ENCODE assay signal across 30 mouse cellular contexts in the genomic region with DNA sequence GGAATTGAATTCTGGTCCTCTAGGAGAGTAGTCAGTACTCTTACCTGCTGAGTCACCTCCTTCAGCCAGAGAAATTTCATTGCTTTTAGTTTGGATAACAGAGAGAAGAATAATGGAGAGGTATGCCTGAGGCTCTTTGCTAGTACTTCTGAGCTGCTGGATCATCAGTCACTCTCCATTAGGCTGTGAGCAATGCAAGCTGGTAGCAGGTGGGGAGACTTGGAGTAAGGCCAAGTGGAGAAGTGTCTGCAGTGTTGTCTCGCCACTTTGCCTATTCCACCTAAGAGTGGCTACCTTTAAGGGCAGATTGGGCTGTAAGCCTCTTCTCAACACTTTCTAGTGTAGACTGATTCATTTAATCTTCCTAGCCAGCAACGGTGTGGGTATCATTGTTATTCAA.
A peak's percentile ranks its signal among the peaks of the same experiment; 100 is the strongest.
DNase-seq lines count a peak whose midpoint lies in the region; ATAC-seq and TF ChIP-seq lines count a peak whose summit lies in the region.
"Had no signal": no experiment of that assay in that cellular context is flagged by ENCODE, and none has a peak within 500 bp of the region (broad histone marks: within the 10 kb centered on the region; RNA-seq: fewer than 3 reads in every experiment).

No protein-coding gene starts in this region.

- no peaks in the 10 kb centered on the region for H3K4me1 ChIP-seq in midbrain, postnatal 0 days (ENCODE audit: insufficient read depth, low read length)
- peaks cover 16% of the 10 kb centered on the region for H3K4me1 ChIP-seq in midbrain, embryonic 11.5 days (ENCODE audit: control insufficient read depth, insufficient read depth, low read length)
- no peaks in the 10 kb centered on the region for H3K4me1 ChIP-seq in liver, embryonic 11.5 days (replicated peaks; ENCODE audit: control insufficient read depth, insufficient read depth, low read length)
- H3K4me1 ChIP-seq: liver, embryonic 12.5 days; stomach, embryonic 15.5 days had no signal

- no peak overlapping the region for H3K27ac ChIP-seq in midbrain, postnatal 0 days (ENCODE audit: low read depth, low read length)
- H3K27ac ChIP-seq in midbrain, embryonic 11.5 days (ENCODE audit: low read depth, low read length): no peak overlapping the region
- no peak overlapping the region for H3K27ac ChIP-seq in liver, embryonic 11.5 days (ENCODE audit: low read depth, low read length)
- H3K27ac ChIP-seq: embryonic facial prominence, embryonic 15.5 days; hindbrain, embryonic 15.5 days; layer of hippocampus, adult 2 months; limb, embryonic 12.5 days; liver, embryonic 12.5 days; midbrain, embryonic 12.5 days; neural tube, embryonic 12.5 days; stomach, embryonic 15.5 days had no signal

- H3K4me2 ChIP-seq in midbrain, postnatal 0 days (ENCODE audit: low read depth, low read length, poor library complexity, severe bottlenecking): no peak overlapping the region
- no peak overlapping the region for H3K4me2 ChIP-seq in midbrain, embryonic 11.5 days
- no peak overlapping the region for H3K4me2 ChIP-seq in liver, embryonic 11.5 days
- H3K4me2 ChIP-seq: embryonic facial prominence, embryonic 15.5 days; heart, embryonic 12.5 days; hindbrain, embryonic 15.5 days; limb, embryonic 12.5 days; liver, embryonic 12.5 days; midbrain, embryonic 12.5 days; neural tube, embryonic 12.5 days; stomach, embryonic 15.5 days had no signal

- H3K9me3 ChIP-seq in midbrain, postnatal 0 days (ENCODE audit: low read length): no peaks in the 10 kb centered on the region
- no peaks in the 10 kb centered on the region for H3K9me3 ChIP-seq in midbrain, embryonic 11.5 days (ENCODE audit: control insufficient read depth, low read length)
- no peaks in the 10 kb centered on the region for H3K9me3 ChIP-seq in liver, embryonic 11.5 days (ENCODE audit: control insufficient read depth, low read length)
- H3K9me3 ChIP-seq: embryonic facial prominence, embryonic 15.5 days; heart, embryonic 12.5 days; hindbrain, embryonic 15.5 days; limb, embryonic 12.5 days; liver, embryonic 12.5 days; midbrain, embryonic 12.5 days; neural tube, embryonic 12.5 days; stomach, embryonic 15.5 days had no signal

- H3K27me3 ChIP-seq in midbrain, postnatal 0 days (ENCODE audit: insufficient read depth, low read length): no peaks in the 10 kb centered on the region
- no peaks in the 10 kb centered on the region for H3K27me3 ChIP-seq in midbrain, embryonic 11.5 days (ENCODE audit: control insufficient read depth, insufficient read depth, low read length)
- no peaks in the 10 kb centered on the region; the same call in 1 of the 2 replicates for H3K27me3 ChIP-seq in liver, embryonic 11.5 days (replicated peaks; ENCODE audit: control insufficient read depth, insufficient read depth, low read length)
- H3K27me3 ChIP-seq: embryonic facial prominence, embryonic 15.5 days; heart, embryonic 12.5 days; hindbrain, embryonic 15.5 days; midbrain, embryonic 12.5 days; neural tube, embryonic 12.5 days; stomach, embryonic 15.5 days had no signal

- no peaks in the 10 kb centered on the region for H3K36me3 ChIP-seq in midbrain, postnatal 0 days (ENCODE audit: insufficient read depth, low read length)
- H3K36me3 ChIP-seq in midbrain, embryonic 11.5 days (ENCODE audit: control insufficient read depth, insufficient read depth, low read length): no peaks in the 10 kb centered on the region
- no peaks in the 10 kb centered on the region for H3K36me3 ChIP-seq in liver, embryonic 11.5 days (ENCODE audit: control insufficient read depth, insufficient read depth, low read length)
- H3K36me3 ChIP-seq: embryonic facial prominence, embryonic 15.5 days; heart, embryonic 12.5 days; hindbrain, embryonic 15.5 days; limb, embryonic 12.5 days; liver, embryonic 12.5 days; midbrain, embryonic 12.5 days; neural tube, embryonic 12.5 days; stomach, embryonic 15.5 days had no signal

- intact Hi-C loops in heart, postnatal 36 days (cut with DNase I): no loop called here

- WGBS in midbrain, postnatal 0 days: 59% methylated on average over 2 of the region's 2 CpGs
- 85% methylated on average over 2 of the region's 2 CpGs for WGBS in midbrain, embryonic 11.5 days
- WGBS in liver, embryonic 11.5 days: 73% methylated on average over 2 of the region's 2 CpGs

- H3K4me3 ChIP-seq in midbrain, postnatal 0 days (ENCODE audit: low read depth, low read length): no peak overlapping the region
- H3K4me3 ChIP-seq in midbrain, embryonic 11.5 days (ENCODE audit: low read depth, low read length): no peak overlapping the region
- H3K4me3 ChIP-seq in liver, embryonic 11.5 days (ENCODE audit: low read depth, low read length): no peak overlapping the region
- H3K4me3 ChIP-seq: embryonic facial prominence, embryonic 15.5 days; heart, embryonic 12.5 days; hindbrain, embryonic 15.5 days; layer of hippocampus, adult 2 months; limb, embryonic 12.5 days; liver, embryonic 12.5 days; midbrain, embryonic 12.5 days; neural tube, embryonic 12.5 days; stomach, embryonic 15.5 days had no signal

- peak; percentile 12 for DNase-seq in heart, adult 11 months
- no peak for DNase-seq in heart, postnatal 36 days
- DNase-seq in midbrain, postnatal 0 days (ENCODE audit: low spot score): peak; percentile 71
- DNase-seq in midbrain, embryonic 11.5 days (ENCODE audit: low spot score, missing footprints): no peak
- DNase-seq in cerebellum, adult 11-12 months: peak; percentile 28
- peak; percentile 68 to 75 for DNase-seq in cerebellum, postnatal 14 days
- DNase-seq in liver, embryonic 11.5 days (ENCODE audit: low spot score): no peak
- no peak for DNase-seq in embryo, embryonic 11 days
- DNase-seq: adrenal gland, adult 2 months; gastrocnemius, postnatal 14 days; heart, adult 18-20 months; heart, postnatal 10 days; kidney, adult 9 months; kidney, postnatal 25 days; lung, adult 18-20 months; lung, postnatal 10 days; right cerebral cortex, adult 18-20 months; thymus, adult 18-20 months; thymus, postnatal 36 days had no signal

- no peak for TF ChIP-seq CTCF in midbrain, postnatal 0 days (IDR thresholded peaks at IDR 0.05)

- ATAC-seq in midbrain, postnatal 0 days (ENCODE audit: low FRiP score): no peak
- no peak for ATAC-seq in midbrain, embryonic 11.5 days (ENCODE audit: low FRiP score)
- ATAC-seq in liver, embryonic 11.5 days (replicated peaks; ENCODE audit: low FRiP score): no peak
- ATAC-seq: forebrain, embryonic 16.5 days; intestine, embryonic 16.5 days; liver, embryonic 12.5 days had no signal

- no peak overlapping the region for H3K9ac ChIP-seq in midbrain, postnatal 0 days (replicated peaks; ENCODE audit: low read length, poor library complexity, severe bottlenecking)
- no peak overlapping the region for H3K9ac ChIP-seq in midbrain, embryonic 11.5 days (ENCODE audit: low read length)
- no peak overlapping the region for H3K9ac ChIP-seq in liver, embryonic 11.5 days (ENCODE audit: low read depth, low read length)
- H3K9ac ChIP-seq: embryonic facial prominence, embryonic 15.5 days; heart, embryonic 12.5 days; hindbrain, embryonic 15.5 days; limb, embryonic 12.5 days; liver, embryonic 12.5 days; midbrain, embryonic 12.5 days; neural tube, embryonic 12.5 days; stomach, embryonic 15.5 days had no signal

Comparison
In these comparisons a context has a peak if more than half of its experiments do, and no peak if none do; other contexts are left out.
1. DNase-seq: peak in heart, adult 11 months (single experiment), midbrain, postnatal 0 days (single experiment), cerebellum, adult 11-12 months (single experiment) and cerebellum, postnatal 14 days (2 of 2); none in heart, postnatal 36 days (0 of 2), midbrain, embryonic 11.5 days (single experiment), liver, embryonic 11.5 days (single experiment) and embryo, embryonic 11 days (single experiment).